Mouse (Mus musculus): Measurements from ENCODE around the gene Lmbrd2. TPM values are rescaled to one million over a fixed set of nuclear protein-coding genes. Genes with fewer than 3 reads are reported as not detected.

Gene Lmbrd2
- polyA plus RNA-seq, 1 experiment from 2014 or later = 4.4 TPM

DNA sequence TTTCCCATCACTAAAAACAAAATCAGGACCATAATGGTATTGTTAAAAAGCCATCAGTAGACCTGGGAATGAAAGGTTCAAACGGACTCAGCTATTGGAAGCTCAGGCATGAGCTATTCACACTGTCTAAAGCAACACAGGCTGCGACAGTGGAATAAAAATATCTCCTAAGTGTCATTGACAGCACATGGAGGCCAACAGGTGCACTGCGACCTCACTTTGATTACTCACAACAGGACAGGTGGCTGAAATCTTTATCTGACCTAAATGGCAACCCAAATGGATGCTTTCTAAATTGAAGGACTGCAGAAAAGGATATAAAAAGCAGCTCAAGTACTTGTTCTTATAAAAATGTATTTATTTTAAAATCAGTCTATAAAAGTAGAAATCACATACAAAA, 28.7 kb upstream of the Lmbrd2 start:
- Histone ChIP-seq H3K9me3 (ENCODE audit: control insufficient read depth, low read length) (no peaks in the 10 kb centered on the region), H3K4me1 (ENCODE audit: control insufficient read depth, insufficient read depth, low read length) (no peaks in the 10 kb centered on the region), H3K27me3 (ENCODE audit: control insufficient read depth, insufficient read depth, low read length) (no peaks in the 10 kb centered on the region), H3K36me3 (ENCODE audit: control insufficient read depth, insufficient read depth, low read length) (peaks cover 12% of the 10 kb centered on the region), H3K27ac (ENCODE audit: low read depth, low read length) (no peak overlapping the region), H3K4me3 (ENCODE audit: low read depth, low read length) (no peak overlapping the region), H3K9ac (ENCODE audit: low read length) (no peak overlapping the region), H3K4me2 (no peak overlapping the region)
- ATAC-seq (ENCODE audit: low FRiP score) (no peak), DNase-seq (ENCODE audit: low spot score, missing footprints) (no peak)
- 89% methylated on average over 3 of the region's 3 CpGs for WGBS

DNA sequence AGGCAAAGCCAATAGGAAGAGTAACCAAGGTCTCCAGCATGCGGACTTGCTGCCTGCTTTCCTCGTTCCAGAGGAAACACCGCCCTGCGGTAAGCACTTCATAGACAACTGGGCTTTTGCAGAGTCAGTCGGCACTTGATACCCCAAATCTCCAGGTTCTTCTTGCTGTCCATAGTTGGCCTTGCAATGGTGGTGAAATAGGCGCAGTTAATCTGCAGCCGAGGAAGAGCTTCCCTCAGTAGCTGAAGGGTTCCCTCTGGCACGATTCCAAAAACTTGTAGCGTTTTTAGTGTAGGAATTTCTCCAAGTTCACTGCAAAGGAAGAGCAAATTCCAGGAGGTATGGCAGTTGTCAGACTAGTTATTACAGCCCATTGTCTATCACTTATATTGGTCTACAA, 26.8 kb upstream of the Lmbrd2 start:
- Histone ChIP-seq H3K27me3 (ENCODE audit: control insufficient read depth, insufficient read depth, low read length) (no peaks in the 10 kb centered on the region), H3K36me3 (ENCODE audit: control insufficient read depth, insufficient read depth, low read length) (peaks cover 12% of the 10 kb centered on the region), H3K27ac (ENCODE audit: low read depth, low read length) (no peak overlapping the region), H3K4me3 (ENCODE audit: low read depth, low read length) (no peak overlapping the region), H3K9ac (ENCODE audit: low read length) (no peak overlapping the region), H3K4me2 (no peak overlapping the region), H3K9me3 (ENCODE audit: control insufficient read depth, low read length) (no peaks in the 10 kb centered on the region), H3K4me1 (ENCODE audit: control insufficient read depth, insufficient read depth, low read length) (no peaks in the 10 kb centered on the region)
- ATAC-seq (ENCODE audit: low FRiP score) (no peak), DNase-seq (ENCODE audit: low spot score, missing footprints) (no peak)
- WGBS = 90% methylated on average over 9 of the region's 9 CpGs

DNA sequence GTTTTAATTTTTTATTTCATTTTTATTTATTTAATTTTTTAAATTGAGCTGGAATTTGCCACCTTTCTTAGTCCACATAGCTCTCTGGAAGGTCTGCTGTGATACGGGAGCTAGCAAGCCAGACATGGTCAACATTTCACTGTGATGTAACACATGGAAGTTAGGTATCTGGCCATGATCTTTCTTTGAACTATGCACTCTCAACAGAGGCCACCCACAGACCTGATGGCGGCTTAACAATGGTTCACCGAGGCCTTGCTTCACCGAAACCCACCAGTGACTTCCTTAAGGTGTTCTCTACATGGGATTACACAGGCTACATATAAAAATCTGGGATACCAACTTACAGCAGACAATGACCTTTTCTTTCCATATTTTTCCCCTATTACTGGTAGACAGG, 26.2 kb upstream of the Lmbrd2 start:
- H3K27me3 ChIP-seq (ENCODE audit: control insufficient read depth, insufficient read depth, low read length) = no peaks in the 10 kb centered on the region
- no peak overlapping the region for H3K9ac ChIP-seq (ENCODE audit: low read length)
- H3K27ac ChIP-seq (ENCODE audit: low read depth, low read length) = no peak overlapping the region
- no peaks in the 10 kb centered on the region for H3K4me1 ChIP-seq (ENCODE audit: control insufficient read depth, insufficient read depth, low read length)
- H3K9me3 ChIP-seq (ENCODE audit: control insufficient read depth, low read length) = no peaks in the 10 kb centered on the region
- 82% methylated on average over 4 of the region's 4 CpGs for WGBS
- peaks cover 12% of the 10 kb centered on the region for H3K36me3 ChIP-seq (ENCODE audit: control insufficient read depth, insufficient read depth, low read length)
- no peak overlapping the region for H3K4me2 ChIP-seq
- ATAC-seq (ENCODE audit: low FRiP score) = no peak
- H3K4me3 ChIP-seq (ENCODE audit: low read depth, low read length) = no peak overlapping the region
- no peak for DNase-seq (ENCODE audit: low spot score, missing footprints)

DNA sequence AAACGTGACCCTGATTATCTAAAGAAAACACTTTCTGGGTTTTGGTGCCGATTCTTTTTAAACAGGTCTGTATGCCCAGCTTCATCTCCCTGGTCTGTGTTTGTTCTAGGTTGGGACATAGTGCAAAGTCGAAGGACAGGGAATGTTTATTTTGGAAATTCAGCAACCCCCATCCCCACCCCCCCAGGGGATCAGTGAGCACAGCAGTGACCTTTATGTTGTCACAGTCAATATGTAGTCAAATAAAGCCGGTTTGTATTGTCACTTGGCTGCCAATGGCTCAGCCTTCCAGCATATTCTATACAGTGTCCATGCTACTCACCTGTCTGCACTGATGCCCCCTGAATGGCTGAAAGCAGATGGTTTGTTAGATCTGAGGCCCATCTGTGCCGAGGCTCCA, 25.8 kb upstream of the Lmbrd2 start:
- H3K36me3 ChIP-seq (ENCODE audit: control insufficient read depth, insufficient read depth, low read length) = peaks cover 12% of the 10 kb centered on the region
- H3K27me3 ChIP-seq (ENCODE audit: control insufficient read depth, insufficient read depth, low read length) = no peaks in the 10 kb centered on the region
- H3K4me3 ChIP-seq (ENCODE audit: low read depth, low read length) = no peak overlapping the region
- no peaks in the 10 kb centered on the region for H3K9me3 ChIP-seq (ENCODE audit: control insufficient read depth, low read length)
- H3K9ac ChIP-seq (ENCODE audit: low read length) = no peak overlapping the region
- H3K4me2 ChIP-seq = no peak overlapping the region
- ATAC-seq (ENCODE audit: low FRiP score) (peak; percentile 33; the same call in 1 of the 2 replicates), DNase-seq (ENCODE audit: low spot score, missing footprints) (no peak)
- H3K4me1 ChIP-seq (ENCODE audit: control insufficient read depth, insufficient read depth, low read length) = no peaks in the 10 kb centered on the region
- H3K27ac ChIP-seq (ENCODE audit: low read depth, low read length) = no peak overlapping the region
- WGBS = 77% methylated on average over 5 of the region's 5 CpGs

DNA sequence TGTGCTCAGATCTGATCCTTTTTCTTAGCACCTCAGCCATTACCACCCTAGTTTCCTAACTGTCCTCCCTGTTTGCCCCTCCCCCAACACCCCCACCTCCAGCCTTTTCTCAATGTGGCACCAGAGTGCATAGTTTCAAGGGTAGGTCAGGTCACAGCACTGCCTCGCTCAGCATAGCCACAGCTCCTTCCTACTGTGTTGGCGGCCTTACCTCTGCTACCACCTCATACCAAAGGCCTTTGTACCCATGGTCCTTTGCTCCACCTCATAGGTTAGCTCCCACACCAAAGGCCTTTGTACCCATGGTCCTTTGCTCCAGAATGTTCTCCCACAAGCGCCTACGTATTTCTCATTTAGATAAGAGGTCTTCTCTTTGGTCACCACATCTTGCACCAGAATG, 21.5 kb upstream of the Lmbrd2 start:
- 94% methylated on average over 4 of the region's 4 CpGs for WGBS
- Histone ChIP-seq H3K36me3 (ENCODE audit: control insufficient read depth, insufficient read depth, low read length) (peaks cover 23% of the 10 kb centered on the region), H3K27me3 (ENCODE audit: control insufficient read depth, insufficient read depth, low read length) (no peaks in the 10 kb centered on the region), H3K9ac (ENCODE audit: low read length) (no peak overlapping the region), H3K4me2 (no peak overlapping the region), H3K9me3 (ENCODE audit: control insufficient read depth, low read length) (no peaks in the 10 kb centered on the region), H3K4me3 (ENCODE audit: low read depth, low read length) (no peak overlapping the region), H3K4me1 (ENCODE audit: control insufficient read depth, insufficient read depth, low read length) (no peaks in the 10 kb centered on the region), H3K27ac (ENCODE audit: low read depth, low read length) (no peak overlapping the region)
- DNase-seq (ENCODE audit: low spot score, missing footprints) (no peak), ATAC-seq (ENCODE audit: low FRiP score) (0 out of 2 replicates have a peak, but pooled peaks have one; percentile 30)

DNA sequence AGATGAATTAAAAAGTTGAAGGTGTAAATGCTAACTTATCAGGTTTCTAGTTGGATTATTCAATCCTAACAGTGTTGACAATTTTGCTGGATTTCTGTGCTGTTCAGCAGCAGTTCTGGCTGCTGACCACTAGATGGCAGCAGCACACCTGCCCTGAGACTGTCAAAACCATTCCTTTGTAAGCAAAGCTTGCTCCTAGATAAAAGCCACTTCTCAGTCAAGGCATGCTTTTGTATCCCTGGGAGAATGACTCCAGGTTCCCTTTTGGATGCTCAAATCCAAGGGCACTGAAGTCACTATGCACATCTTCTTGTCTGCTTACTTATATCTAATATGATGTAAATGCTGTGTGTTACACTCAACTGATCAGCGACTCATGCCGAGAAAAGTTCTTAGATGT, 20.3 kb upstream of the Lmbrd2 start:
- H3K36me3 ChIP-seq (ENCODE audit: control insufficient read depth, insufficient read depth, low read length) = peaks cover 22% of the 10 kb centered on the region
- H3K27ac ChIP-seq (ENCODE audit: low read depth, low read length) = no peak overlapping the region

DNA sequence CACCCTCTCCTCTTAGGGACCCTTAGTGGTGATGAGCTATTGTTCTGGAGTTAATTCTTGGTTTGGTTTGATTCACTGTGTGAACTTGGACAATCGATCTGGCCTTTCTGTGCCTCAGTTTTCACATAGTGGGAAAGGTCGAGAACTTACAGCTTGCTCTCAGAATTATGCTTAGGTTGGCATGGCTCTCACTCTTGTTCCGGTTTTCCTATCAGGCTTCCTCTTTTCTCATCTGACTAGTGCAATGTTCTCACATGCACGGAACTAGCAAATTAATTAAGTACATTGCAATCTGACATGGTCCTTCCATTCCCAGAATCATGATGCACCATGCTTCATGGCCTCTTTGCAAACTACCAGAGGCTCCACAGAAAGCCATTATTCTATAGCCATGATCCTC, 17.4 kb upstream of the Lmbrd2 start:
- ATAC-seq (ENCODE audit: low FRiP score) = no peak
- DNase-seq (ENCODE audit: low spot score, missing footprints) = no peak
- Histone ChIP-seq H3K36me3 (ENCODE audit: control insufficient read depth, insufficient read depth, low read length) (peaks cover 20% of the 10 kb centered on the region), H3K27ac (ENCODE audit: low read depth, low read length) (no peak overlapping the region), H3K9me3 (ENCODE audit: control insufficient read depth, low read length) (no peaks in the 10 kb centered on the region), H3K4me1 (ENCODE audit: control insufficient read depth, insufficient read depth, low read length) (no peaks in the 10 kb centered on the region), H3K27me3 (ENCODE audit: control insufficient read depth, insufficient read depth, low read length) (no peaks in the 10 kb centered on the region), H3K4me2 (no peak overlapping the region), H3K9ac (ENCODE audit: low read length) (no peak overlapping the region), H3K4me3 (ENCODE audit: low read depth, low read length) (no peak overlapping the region)
- WGBS = 91% methylated on average over 4 of the region's 4 CpGs

More for the DNA sequence above, 20.3 kb upstream of the Lmbrd2 start:
- Histone ChIP-seq H3K4me3 (ENCODE audit: low read depth, low read length) (no peak overlapping the region), H3K4me1 (ENCODE audit: control insufficient read depth, insufficient read depth, low read length) (no peaks in the 10 kb centered on the region), H3K27me3 (ENCODE audit: control insufficient read depth, insufficient read depth, low read length) (no peaks in the 10 kb centered on the region), H3K4me2 (no peak overlapping the region), H3K9ac (ENCODE audit: low read length) (no peak overlapping the region), H3K9me3 (ENCODE audit: control insufficient read depth, low read length) (no peaks in the 10 kb centered on the region)
- WGBS = 94% methylated on average over 2 of the region's 2 CpGs
- peak; percentile 64; the same call in 1 of the 2 replicates for ATAC-seq (ENCODE audit: low FRiP score)
- peak; percentile 92 for DNase-seq (ENCODE audit: low spot score, missing footprints)

DNA sequence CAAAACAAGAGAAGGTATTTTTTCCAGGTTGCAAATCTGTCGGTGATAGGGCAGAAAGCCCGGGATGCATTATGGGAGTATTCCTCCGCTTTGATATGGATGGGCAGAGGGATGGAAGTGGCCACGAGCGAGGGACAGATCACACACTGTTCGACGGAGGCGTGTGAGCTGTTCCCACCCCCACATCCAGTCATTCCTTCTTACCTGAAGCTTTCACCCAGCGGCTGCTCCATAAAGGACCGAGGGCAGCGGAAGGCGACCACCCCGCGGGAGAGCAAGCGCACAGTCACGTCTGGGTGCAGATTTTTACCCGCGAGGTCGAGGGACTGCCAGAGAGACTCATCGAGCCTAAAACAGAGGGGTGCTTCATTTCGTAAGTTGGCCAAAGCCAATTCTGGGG, 15.5 kb upstream of the Lmbrd2 start:
- Histone ChIP-seq H3K4me1 (ENCODE audit: control insufficient read depth, insufficient read depth, low read length) (no peaks in the 10 kb centered on the region), H3K27me3 (ENCODE audit: control insufficient read depth, insufficient read depth, low read length) (no peaks in the 10 kb centered on the region), H3K27ac (ENCODE audit: low read depth, low read length) (no peak overlapping the region), H3K4me2 (no peak overlapping the region), H3K9ac (ENCODE audit: low read length) (no peak overlapping the region), H3K4me3 (ENCODE audit: low read depth, low read length) (no peak overlapping the region), H3K36me3 (ENCODE audit: control insufficient read depth, insufficient read depth, low read length) (peaks cover 23% of the 10 kb centered on the region), H3K9me3 (ENCODE audit: control insufficient read depth, low read length) (no peaks in the 10 kb centered on the region)
- DNase-seq (ENCODE audit: low spot score, missing footprints) = no peak
- ATAC-seq (ENCODE audit: low FRiP score) = no peak
- 91% methylated on average over 21 of the region's 21 CpGs for WGBS

DNA sequence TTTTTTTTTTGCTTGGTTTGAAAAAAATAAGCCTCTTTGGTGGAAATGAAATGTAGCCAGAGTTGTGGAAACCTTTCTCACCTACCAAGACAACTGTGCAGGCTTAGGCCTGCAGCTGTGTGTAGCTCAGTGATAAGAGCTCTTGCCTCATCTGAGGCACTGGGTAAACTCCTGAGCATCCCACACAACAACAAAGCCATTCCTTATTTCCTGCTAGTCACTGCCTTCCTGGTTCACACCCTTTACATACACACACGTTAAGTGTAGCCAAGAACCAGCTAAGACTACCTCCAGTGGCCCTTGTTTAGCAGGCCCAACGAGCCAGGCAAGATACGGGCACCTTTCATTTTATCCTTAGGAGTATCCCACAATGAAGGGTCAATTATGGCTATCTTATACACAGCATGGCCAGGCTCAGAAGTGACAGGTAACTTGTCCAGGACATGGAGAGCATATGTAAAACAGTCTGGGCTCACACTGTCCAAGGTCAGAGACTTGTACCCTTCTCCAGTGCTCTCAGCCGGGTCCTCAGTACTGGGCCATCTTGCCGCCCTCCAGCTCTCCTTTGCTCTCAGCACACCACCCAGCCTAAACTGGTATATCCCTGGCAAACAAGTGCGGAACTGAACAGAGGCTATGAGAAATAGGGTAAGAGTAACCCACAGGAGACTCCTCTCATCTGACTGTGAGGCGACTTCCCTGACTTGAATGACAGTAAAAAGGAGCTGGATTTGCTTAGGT, 13.1 kb upstream of the Lmbrd2 start:
- no peaks in the 10 kb centered on the region for H3K4me1 ChIP-seq (ENCODE audit: control insufficient read depth, insufficient read depth, low read length)
- ATAC-seq (ENCODE audit: low FRiP score) (no peak), DNase-seq (ENCODE audit: low spot score, missing footprints) (no peak)
- H3K9ac ChIP-seq (ENCODE audit: low read length) = no peak overlapping the region
- WGBS = 92% methylated on average over 7 of the region's 7 CpGs
- H3K9me3 ChIP-seq (ENCODE audit: control insufficient read depth, low read length) = no peaks in the 10 kb centered on the region
- H3K27me3 ChIP-seq (ENCODE audit: control insufficient read depth, insufficient read depth, low read length) = no peaks in the 10 kb centered on the region
- peaks cover 22% of the 10 kb centered on the region for H3K36me3 ChIP-seq (ENCODE audit: control insufficient read depth, insufficient read depth, low read length)
- H3K4me2 ChIP-seq = no peak overlapping the region
- H3K4me3 ChIP-seq (ENCODE audit: low read depth, low read length) = no peak overlapping the region
- H3K27ac ChIP-seq (ENCODE audit: low read depth, low read length) = no peak overlapping the region
